Mouse (Mus musculus) MEL-GATA-1-ER (cell line): Measurements from ENCODE around the gene Capn2.

ENCODE experiments used
- DNase-seq: peaks from one replicate; pipeline ENCODE4 v3.0.0-alpha.2; 2012; ENCODE audit warnings: low read depth; ENCODE audit errors: extremely low read depth

The Capn2 gene

DNA sequence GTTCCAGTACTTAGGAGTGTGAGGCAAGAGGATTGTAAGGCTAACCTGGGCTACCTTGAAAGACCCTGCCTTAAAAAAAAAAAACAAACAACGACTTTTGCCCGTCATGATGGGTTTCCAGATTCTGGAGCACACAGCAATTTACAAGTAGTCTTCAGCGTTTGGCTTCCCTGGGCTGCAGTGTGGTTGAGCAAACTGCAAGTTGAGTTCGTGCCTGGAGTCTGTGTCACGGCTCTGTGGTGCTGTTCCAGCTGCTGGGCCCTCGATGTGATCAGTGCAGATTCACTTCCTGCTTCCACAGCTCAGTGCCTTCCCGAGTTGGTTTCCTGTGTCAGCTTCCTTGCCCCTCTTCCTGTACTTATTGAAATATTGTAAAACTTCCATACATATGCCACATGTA lies 56.1 kb downstream of the Capn2 start:
- no peak for DNase-seq

DNA sequence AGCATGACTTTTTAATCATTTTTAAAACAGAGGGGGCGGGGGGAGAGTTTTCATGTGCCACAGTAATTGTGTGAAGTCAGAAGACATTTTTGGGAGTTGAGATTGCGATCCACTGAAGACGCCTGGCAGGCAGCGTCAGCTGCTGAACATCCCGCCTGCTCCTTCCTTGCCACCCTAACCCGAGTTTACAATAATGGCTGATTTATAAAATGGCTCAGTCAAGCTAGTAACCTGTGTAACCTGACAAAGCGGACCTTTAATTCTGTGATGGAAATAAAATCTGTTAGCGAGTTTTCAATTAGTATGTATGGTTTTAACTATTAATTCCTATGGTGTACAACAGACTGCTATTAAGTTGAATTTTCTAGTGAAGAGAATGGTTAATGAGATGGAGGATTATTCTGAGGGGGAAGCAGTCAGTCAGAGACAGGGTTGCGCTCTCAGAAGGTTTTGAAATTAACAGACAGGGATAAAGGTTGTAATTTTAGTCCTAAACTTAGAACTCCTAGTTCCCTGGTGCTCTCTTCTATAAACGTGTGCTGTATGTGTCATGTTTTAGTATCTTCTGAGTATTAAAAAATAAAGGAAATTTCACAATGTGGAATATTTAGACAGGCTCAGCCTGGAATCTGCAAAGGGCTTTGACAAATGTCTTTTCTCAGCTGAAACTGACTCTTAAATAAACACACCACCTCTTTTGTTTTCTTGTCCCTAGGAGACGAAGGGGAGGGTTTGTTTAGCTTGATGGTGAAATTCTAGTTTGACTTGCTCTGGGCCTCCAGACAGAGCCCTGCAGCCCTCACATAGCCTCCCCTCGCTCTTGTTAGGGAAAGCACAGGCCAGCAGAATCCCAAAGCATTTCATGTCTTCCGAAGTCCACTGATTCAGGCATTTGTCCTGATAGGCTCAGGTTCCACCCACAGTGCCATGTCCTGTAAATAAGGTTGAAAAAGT lies 56.8 kb downstream of the Capn2 start:
- no peak for DNase-seq

DNA sequence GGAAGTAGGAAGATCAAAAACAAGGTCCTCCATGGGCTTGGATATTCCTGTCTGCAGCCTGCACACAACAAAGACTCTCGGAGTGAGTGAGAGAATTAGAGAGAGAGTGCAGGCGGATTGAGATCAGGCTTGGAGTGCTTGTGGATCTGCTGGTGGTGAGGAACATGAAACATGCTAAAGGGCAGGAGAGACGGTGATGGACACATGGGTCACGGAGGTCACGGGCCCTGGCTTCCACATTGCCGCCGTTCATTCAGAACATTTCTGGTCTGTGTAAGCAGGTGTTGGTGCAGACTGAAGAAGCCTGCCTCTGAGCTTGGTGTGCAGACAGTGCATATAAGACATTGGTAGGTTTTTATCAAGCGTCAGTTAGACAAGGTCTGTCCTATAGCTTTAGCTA lies 58.0 kb downstream of the Capn2 start:
- DNase-seq: no peak

GRCm38 (mm10) chr1:182458556-182458955 lies 58.9 kb downstream of the Capn2 start:
- DNase-seq: no peak

GRCm38 (mm10) chr1:182455080-182455479 lies 62.3 kb downstream of the Capn2 start:
- no peak for DNase-seq

- no peak for DNase-seq
Measured at GRCm38 (mm10) chr1:182452473-182452872, 64.9 kb downstream of the Capn2 start.

DNA sequence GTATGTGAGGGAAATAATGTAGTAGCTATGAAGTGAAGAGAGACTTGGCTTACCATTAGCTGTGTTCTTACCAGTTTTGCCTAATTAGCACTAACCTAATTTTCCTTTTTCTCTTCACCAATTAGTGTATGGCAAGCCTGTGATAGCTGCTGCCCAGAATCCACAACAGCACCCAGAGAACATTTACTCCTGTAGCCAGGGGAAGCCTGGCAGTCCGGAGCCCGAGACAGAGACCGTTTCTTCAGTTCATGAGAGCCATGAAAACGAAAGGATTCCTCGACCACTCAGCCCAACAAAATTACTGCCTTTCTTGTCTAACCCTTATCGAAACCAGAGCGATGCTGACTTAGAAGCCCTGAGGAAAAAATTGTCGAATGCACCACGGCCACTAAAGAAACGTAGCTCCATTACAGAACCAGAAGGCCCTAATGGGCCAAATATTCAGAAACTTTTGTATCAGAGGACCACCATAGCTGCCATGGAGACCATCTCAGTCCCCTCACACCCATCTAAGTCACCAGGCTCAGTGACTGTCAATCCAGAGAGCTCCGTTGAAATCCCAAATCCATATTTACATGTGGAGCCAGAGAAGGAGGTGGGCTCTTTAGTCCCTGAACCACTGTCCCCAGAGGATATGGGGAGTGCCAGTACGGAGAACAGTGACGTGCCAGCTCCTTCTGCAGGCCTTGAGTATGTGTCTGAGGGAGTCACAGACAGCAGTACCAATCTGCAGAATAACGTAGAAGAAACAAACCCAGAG lies 69.0 kb downstream of the Capn2 start:
- DNase-seq: no peak

GRCm38 (mm10) chr1:182444116-182444515 lies 73.3 kb downstream of the Capn2 start:
- no peak for DNase-seq

GRCm38 (mm10) chr1:182441791-182442473 lies 75.5 kb downstream of the Capn2 start:
- no peak for DNase-seq

- no peak for DNase-seq
Measured at GRCm38 (mm10) chr1:182439546-182440222, 77.7 kb downstream of the Capn2 start.

DNA sequence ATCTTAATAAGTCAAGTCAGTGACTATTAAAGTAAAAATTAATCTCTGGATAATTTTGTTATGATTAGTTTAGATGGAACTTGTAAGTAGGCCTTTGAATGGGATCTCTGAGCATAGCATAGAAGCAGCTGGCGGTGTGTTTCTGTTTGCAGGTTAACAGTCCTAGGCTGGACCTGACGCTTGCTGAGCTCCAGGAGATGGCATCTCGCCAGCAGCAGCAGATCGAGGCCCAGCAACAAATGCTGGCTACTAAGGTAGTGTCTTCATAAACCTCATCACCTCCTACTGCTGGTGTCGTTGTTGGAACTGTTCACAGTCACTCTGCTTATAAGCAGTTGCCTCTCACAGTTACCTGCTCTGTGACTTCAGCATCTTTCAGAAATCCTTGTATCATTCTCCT lies 80.7 kb downstream of the Capn2 start:
- no peak for DNase-seq

- no peak for DNase-seq
Measured at GRCm38 (mm10) chr1:182432059-182432458, 85.3 kb downstream of the Capn2 start.

GRCm38 (mm10) chr1:182430676-182431075 lies 86.7 kb downstream of the Capn2 start:
- DNase-seq: no peak

DNA sequence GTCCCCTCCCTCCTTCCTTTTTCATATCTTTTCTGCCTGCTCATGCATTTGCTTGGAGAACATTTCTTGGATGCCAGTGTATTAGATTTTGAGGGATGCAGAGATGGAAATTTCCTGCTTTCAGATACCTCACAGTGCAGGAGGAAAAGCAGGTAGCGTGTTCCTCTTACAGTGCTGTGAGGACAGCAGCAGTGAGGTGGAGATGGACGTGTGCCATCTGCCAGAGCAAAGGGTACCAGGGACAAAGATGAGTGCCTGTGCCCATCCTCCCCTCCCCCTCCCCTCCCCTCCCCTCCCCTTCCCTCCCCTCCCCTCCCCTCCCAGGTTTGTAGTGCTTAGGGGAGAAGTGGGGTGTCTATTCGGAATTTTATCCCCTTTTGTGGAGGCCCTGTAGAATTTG lies 87.6 kb downstream of the Capn2 start:
- DNase-seq: no peak

- no peak for DNase-seq
Measured at GRCm38 (mm10) chr1:182427426-182427825, 90.0 kb downstream of the Capn2 start.

- no peak for DNase-seq
Measured at GRCm38 (mm10) chr1:182426444-182426843, 91.0 kb downstream of the Capn2 start.

DNA sequence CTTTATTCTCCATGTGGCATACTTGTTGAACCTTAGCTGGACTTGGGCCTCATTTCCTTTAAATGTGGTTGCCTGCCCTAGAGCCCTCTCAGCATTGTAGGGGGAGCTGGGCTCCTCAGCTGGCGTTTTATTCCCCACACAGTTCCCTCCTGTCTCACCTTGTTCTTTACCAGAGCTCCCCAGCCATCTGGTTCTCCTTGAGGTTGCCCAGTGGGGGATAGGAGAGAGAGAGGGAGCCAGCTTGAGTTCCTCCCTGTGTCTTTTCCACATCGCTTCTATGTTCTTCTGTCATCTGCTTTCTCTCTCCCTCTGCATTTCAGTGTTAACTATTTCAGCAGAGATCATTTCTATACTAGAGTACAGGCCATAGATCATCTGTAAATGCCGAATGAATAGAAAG lies 92.2 kb downstream of the Capn2 start:
- no peak for DNase-seq

DNA sequence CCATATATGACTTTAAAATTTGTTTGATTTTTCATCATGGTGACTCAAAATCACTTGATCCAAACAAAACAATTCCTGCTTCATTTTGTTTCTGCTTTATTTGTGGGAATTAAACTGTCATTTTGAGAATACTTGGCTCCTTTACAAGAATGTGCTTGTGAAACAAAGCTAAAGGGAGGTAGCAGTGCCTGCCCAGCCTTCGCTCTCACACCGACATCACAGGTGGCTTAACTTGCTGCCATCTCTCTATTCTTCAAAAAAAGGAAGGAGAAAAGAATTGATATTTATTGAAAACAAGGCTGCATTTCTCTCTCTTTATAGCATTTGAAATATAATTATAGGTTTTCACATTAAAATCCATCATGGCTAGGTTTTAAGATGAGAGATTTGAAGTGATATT lies 93.1 kb downstream of the Capn2 start:
- DNase-seq: no peak

- no peak for DNase-seq
Measured at GRCm38 (mm10) chr1:182419481-182419880, 97.9 kb downstream of the Capn2 start.
